Mouse (Mus musculus) adrenal gland, adult (tissue): ENCODE measurements at regions not wholly inside any gene's neighbourhood (a gene's known extent, or its start where the extent isn't known, plus 50 kb on each side); places are given as distances from the start of the nearest gene placed in this dataset.
"Not testable (repeated sequence)": the region's sequence is repeated elsewhere in the genome, so short reads cannot be mapped to it uniquely, and the experiment has no call there.

Experiments used
- DNase-seq, 2 experiments: peaks; one replicate each; pipeline ENCODE4 v3.0.0; 2022 to 2023; ENCODE audit warnings: low spot score in 1 of 2; ENCODE audit not compliant: inconsistent age in 2 of 2

DNA sequence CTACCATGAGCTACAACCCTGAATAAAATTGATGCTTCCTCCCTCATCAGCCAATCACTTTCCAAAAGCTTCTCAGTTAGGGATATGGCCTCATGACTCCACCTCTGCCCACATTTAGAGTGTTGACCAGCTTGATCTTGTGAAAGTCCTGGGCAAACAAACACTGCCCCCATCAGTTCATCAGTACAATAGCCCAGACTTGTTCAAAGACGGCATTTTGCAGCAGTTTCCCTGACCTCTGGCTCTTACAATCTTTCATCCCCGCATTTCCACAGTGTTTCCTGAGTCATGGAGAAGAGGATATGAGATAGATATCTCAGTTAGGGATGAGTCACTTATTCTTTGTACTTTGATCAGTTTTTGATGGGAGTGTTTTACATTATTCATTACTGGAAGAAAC, 203.5 kb upstream of the Asrgl1 start:
- DNase-seq = peak; percentile 14 to 66

GRCm38 (mm10) chr19:9337447-9337846, 202.0 kb upstream of the Asrgl1 start:
- DNase-seq = not testable (repeated sequence)

DNA sequence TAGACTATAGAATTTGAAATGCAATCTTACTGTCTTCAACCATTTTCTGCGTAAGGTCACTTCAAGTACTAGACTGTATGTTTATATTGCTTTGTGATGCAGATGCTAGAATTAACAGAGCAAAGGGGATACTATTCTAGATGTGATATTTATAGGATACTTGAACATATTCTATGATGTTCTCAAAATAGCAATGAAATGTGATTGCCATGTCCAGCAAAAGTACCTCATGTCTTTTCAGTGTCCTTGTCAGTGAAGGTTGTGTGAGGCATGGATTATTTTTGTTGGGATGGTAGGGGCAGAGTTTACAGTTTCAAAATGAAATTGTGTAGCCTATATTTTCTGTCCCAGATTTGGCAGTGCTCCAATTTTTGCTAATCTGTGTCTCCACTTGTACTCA, 182.5 kb upstream of the Asrgl1 start:
- not testable (repeated sequence) for DNase-seq

DNA sequence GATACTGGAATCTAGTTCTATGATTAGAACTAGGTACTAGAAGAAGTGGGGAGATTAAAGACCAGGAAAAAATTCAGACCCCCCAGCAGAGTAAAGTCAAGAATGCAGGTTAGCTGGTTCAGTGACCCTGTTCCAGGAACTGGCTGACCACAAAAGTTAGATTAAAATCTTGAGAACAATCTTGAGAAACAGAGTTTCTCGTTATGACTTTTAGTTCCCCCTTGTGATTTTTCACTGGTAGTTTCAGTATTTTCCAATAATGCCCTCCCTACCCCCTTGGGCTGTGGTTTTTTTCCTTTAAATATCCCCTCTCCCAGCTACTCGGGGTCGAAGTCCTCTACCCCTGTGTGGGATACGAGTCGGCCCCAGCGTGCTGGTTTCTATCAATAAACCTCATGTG, 180.7 kb upstream of the Asrgl1 start:
- not testable (repeated sequence) for DNase-seq

GRCm38 (mm10) chr19:9283176-9283575, 147.7 kb upstream of the Asrgl1 start:
- DNase-seq = peak; percentile 32 to 71

DNA sequence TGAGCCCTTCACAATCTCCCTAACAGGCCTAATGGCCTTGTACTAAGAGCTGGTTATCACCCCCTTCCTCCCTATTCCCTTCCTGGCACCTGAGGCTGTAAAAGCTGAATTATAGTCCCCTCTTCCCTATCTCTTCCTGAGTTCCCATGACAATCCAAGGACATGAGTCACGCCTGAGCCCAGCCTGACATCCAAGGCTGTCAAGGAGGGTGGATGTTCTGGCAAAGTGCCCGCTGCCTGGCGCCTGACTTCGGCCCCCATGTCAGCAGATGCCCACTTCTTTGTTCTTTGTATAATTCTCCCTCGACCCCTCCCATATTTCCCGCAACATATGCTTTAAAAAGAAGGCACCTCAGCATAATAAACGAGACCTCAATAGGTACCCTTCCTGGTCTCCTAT, 99.2 kb upstream of the Asrgl1 start:
- peak; percentile 19 to 64 for DNase-seq
